Mouse (Mus musculus) C2C12 (cell line): Measurements from ENCODE around the gene Hdac7. TPM values are rescaled to one million over a fixed set of nuclear protein-coding genes. Genes with fewer than 3 reads are reported as not detected.

Experiments used
- H3K27me3 ChIP-seq: one replicate; pipeline ENCODE4 v1.6.1; 2011; ENCODE audit not compliant: control insufficient read depth, insufficient read depth, insufficient read length
- H3K36me3 ChIP-seq: one replicate; pipeline ENCODE4 v1.6.1; 2011; ENCODE audit not compliant: control insufficient read depth, insufficient read depth
- H3K4me3 ChIP-seq: one replicate; pipeline ENCODE4 v1.5.1; 2011; ENCODE audit warnings: mild to moderate bottlenecking, control low read depth; ENCODE audit not compliant: poor library complexity, insufficient read depth, severe bottlenecking
- H3K79me2 ChIP-seq: one replicate; pipeline ENCODE4 v1.6.1; 2011; ENCODE audit not compliant: control insufficient read depth, insufficient read depth
- H3K79me3 ChIP-seq: one replicate; pipeline ENCODE4 v1.6.1; 2011; ENCODE audit warnings: low read depth, control low read depth
- H3ac ChIP-seq: one replicate; pipeline ENCODE3; 2011; ENCODE audit warnings: low read depth; ENCODE audit not compliant: control insufficient read depth, insufficient read length
- CEBPB ChIP-seq: IDR thresholded peaks from one replicate; pipeline ENCODE4 v1.6.1; 2011; ENCODE audit warnings: low read depth, mild to moderate bottlenecking, control low read depth, moderate library complexity
- CTCF ChIP-seq: IDR thresholded peaks from one replicate; pipeline ENCODE4 v1.5.1; 2011; ENCODE audit not compliant: control insufficient read depth, insufficient read depth, insufficient read length
- FOSL1 ChIP-seq: IDR thresholded peaks from one replicate; pipeline ENCODE4 v1.8.0; 2011; ENCODE audit warnings: mild to moderate bottlenecking, low read length; ENCODE audit not compliant: poor library complexity, insufficient read depth, severe bottlenecking
- MAX ChIP-seq: IDR thresholded peaks from one replicate; pipeline ENCODE4 v1.6.1; 2011; ENCODE audit warnings: mild to moderate bottlenecking, control low read depth
- MYOD1 ChIP-seq: IDR thresholded peaks from one replicate; pipeline ENCODE4 v1.6.1; 2011; ENCODE audit warnings: low read depth; ENCODE audit not compliant: control insufficient read depth, insufficient read length
- MYOG ChIP-seq: IDR thresholded peaks from one replicate; pipeline ENCODE4 v1.6.1; 2011; ENCODE audit not compliant: control insufficient read depth, insufficient read length; ENCODE audit errors: extremely low read depth
- USF1 ChIP-seq: IDR thresholded peaks from one replicate; pipeline ENCODE4 v1.6.1; 2011; ENCODE audit warnings: low read depth, mild to moderate bottlenecking, control low read depth, moderate library complexity
- polyA plus RNA-seq: library from polyadenylated mRNA; unstranded; fragments of >200 nt; fragmentation: generic; extraction: Trizol; gene quantifications from one replicate; pipeline ENCODE4 v1.2.1, GENCODE M21; 2012; ENCODE audit warnings: missing spikeins

The Hdac7 gene
- polyA plus RNA-seq, 1 experiment: 41.2 TPM

GRCm38 (mm10) chr15:97752491-97752890 is 91.8 kb downstream of the Hdac7 start:
- no peak overlapping the region for H3K4me3 ChIP-seq
- no peaks in the 10 kb centered on the region for H3K79me2 ChIP-seq
- H3K79me3 ChIP-seq: no peaks in the 10 kb centered on the region
- peaks cover 11% of the 10 kb centered on the region for H3K27me3 ChIP-seq
- no peaks in the 10 kb centered on the region for H3K36me3 ChIP-seq
- TF ChIP-seq MYOG: no peak
- no peak for TF ChIP-seq MAX
- TF ChIP-seq USF1: no peak
- TF ChIP-seq FOSL1: no peak
- no peak for TF ChIP-seq MYOD1
- no peak for TF ChIP-seq CTCF
- TF ChIP-seq CEBPB: no peak
- H3ac ChIP-seq: no peak overlapping the region

- Histone ChIP-seq H3ac (no peak overlapping the region), H3K27me3 (peaks cover 6% of the 10 kb centered on the region), H3K79me2 (no peaks in the 10 kb centered on the region), H3K4me3 (no peak overlapping the region), H3K79me3 (no peaks in the 10 kb centered on the region), H3K36me3 (no peaks in the 10 kb centered on the region)
- TF ChIP-seq MYOG (no peak), FOSL1 (no peak), CTCF (no peak), MAX (no peak), MYOD1 (no peak), USF1 (no peak), CEBPB (no peak)
Measured at GRCm38 (mm10) chr15:97751676-97752075, 92.6 kb downstream of the Hdac7 start.

GRCm38 (mm10) chr15:97750697-97751096 is 93.6 kb downstream of the Hdac7 start:
- no peaks in the 10 kb centered on the region for H3K79me2 ChIP-seq
- peaks cover 6% of the 10 kb centered on the region for H3K27me3 ChIP-seq
- H3K4me3 ChIP-seq: no peak overlapping the region
- no peaks in the 10 kb centered on the region for H3K36me3 ChIP-seq
- no peaks in the 10 kb centered on the region for H3K79me3 ChIP-seq
- TF ChIP-seq CTCF: no peak
- peak; percentile 81 for TF ChIP-seq MAX
- peak; percentile 79 for TF ChIP-seq MYOD1
- no peak for TF ChIP-seq USF1
- no peak overlapping the region for H3ac ChIP-seq

- TF ChIP-seq FOSL1 (no peak), CEBPB (no peak), MYOG (no peak)
- Histone ChIP-seq H3K4me3 (no peak overlapping the region), H3K36me3 (no peaks in the 10 kb centered on the region), H3K79me2 (no peaks in the 10 kb centered on the region), H3K27me3 (peaks cover 6% of the 10 kb centered on the region), H3ac (no peak overlapping the region), H3K79me3 (no peaks in the 10 kb centered on the region)
Measured at GRCm38 (mm10) chr15:97749841-97750240, 94.5 kb downstream of the Hdac7 start.

- no peaks in the 10 kb centered on the region for H3K79me2 ChIP-seq
- H3K4me3 ChIP-seq: no peak overlapping the region
- H3K36me3 ChIP-seq: no peaks in the 10 kb centered on the region
- no peak overlapping the region for H3ac ChIP-seq
- TF ChIP-seq CTCF (no peak), CEBPB (no peak), MYOG (no peak), MAX (no peak), USF1 (no peak), FOSL1 (no peak)
- H3K27me3 ChIP-seq: peaks cover 6% of the 10 kb centered on the region
- H3K79me3 ChIP-seq: no peaks in the 10 kb centered on the region
Measured at GRCm38 (mm10) chr15:97749397-97749796, 94.9 kb downstream of the Hdac7 start.

- Histone ChIP-seq H3K27me3 (peaks cover 6% of the 10 kb centered on the region), H3K4me3 (no peak overlapping the region), H3K79me2 (no peaks in the 10 kb centered on the region), H3K79me3 (no peaks in the 10 kb centered on the region), H3ac (no peak overlapping the region), H3K36me3 (no peaks in the 10 kb centered on the region)
- TF ChIP-seq MAX: no peak
- TF ChIP-seq FOSL1: no peak
- no peak for TF ChIP-seq MYOG
- TF ChIP-seq CEBPB: no peak
- no peak for TF ChIP-seq USF1
- TF ChIP-seq MYOD1: no peak
- no peak for TF ChIP-seq CTCF
Measured at GRCm38 (mm10) chr15:97748964-97749363, 95.3 kb downstream of the Hdac7 start.
